Mouse (Mus musculus) stomach, adult 2 months (tissue): ENCODE measurements around the gene Gm13287. TPM values are rescaled to one million over a fixed set of nuclear protein-coding genes. Genes with fewer than 3 reads are reported as not detected.

Experiments
- polyA plus RNA-seq: library from polyadenylated mRNA; depleted of rRNA; stranded (reverse); fragments of >200 nt; gene quantifications from 2 replicates; pipeline ENCODE4 v1.2.3, GENCODE M21; 2012; rRNA removed

The Gm13287 gene
- not detected in 2 replicates for polyA plus RNA-seq

DNA sequence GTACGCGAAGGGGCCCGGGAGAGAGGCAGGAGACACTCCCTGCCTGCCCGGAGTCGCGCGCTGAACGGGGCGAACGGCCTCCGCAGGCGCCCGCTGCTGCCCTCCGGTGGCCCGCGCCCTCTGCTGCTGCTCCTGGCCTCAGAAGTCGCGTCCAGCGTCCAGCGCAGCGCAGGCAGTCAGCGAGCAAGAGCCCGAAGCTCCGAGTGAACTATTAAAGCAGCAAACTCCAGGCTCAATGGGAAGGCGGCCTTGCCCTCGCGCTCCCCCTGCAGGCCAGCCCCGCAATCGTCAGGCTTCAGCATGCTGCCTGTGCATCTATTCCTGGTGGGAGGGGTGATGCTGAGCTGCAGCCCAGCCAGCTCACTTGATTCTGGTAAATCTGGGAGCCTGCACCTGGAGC lies at the start of gene Gm13287:
TSS of gene Gm13287 (plus strand) at position 301 of the 400 bp plus-strand sequence.

DNA sequence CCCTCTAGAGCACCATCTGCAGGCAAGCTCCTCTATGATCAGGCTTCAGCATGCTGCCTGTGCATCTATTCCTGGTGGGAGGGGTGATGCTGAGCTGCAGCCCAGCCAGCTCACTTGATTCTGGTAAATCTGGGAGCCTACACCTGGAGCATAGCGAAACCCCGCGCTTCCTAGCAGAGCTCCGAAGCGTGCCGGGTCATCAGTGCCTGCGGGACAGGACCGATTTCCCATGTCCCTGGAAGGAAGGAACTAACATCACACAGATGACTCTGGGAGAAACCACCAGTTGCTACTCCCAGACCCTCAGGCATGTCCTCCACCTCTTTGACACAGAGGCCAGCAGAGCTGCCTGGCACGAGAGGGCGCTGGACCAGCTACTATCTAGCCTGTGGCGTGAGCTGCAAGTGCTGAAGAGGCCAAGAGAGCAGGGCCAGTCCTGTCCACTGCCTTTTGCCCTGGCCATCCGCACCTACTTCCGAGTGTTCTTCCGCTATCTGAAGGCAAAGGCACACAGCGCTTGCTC lies 48.2 kb upstream of the Gm13287 start, which contains the start of gene Gm13271:
TSS of gene Gm13271 (plus strand) at position 51 of the 523 bp plus-strand sequence.

GRCm38 (mm10) chr4:88759610-88760268 lies 43.3 kb upstream of the Gm13287 start, which contains the start of gene Gm13283:
Gm13283 (plus strand) TSS chr4:88760119.

DNA sequence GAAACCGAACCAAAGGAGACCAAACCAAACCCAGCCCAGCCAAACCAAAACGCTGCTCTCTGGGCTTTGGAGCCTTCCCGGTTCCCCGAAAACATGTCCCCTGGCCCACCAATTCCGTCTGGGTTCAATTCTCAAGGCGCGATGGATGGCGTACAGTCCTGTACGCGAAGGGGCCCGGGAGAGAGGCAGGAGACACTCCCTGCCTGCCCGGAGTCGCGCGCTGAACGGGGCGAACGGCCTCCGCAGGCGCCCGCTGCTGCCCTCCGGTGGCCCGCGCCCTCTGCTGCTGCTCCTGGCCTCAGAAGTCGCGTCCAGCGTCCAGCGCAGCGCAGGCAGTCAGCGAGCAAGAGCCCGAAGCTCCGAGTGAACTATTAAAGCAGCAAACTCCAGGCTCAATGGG lies 29.5 kb upstream of the Gm13287 start, which contains the start of gene Gm13290:
TSS of gene Gm13290 (plus strand) at position 301 of the 400 bp plus-strand sequence.

GRCm38 (mm10) chr4:88776622-88777021 lies 26.4 kb upstream of the Gm13287 start, which contains the start of gene Gm13289:
Gm13289 (plus strand) TSS chr4:88776922.

GRCm38 (mm10) chr4:88779550-88779949 lies 23.5 kb upstream of the Gm13287 start, which contains the start of gene Gm13272:
Gm13272 (plus strand) TSS chr4:88779850.

DNA sequence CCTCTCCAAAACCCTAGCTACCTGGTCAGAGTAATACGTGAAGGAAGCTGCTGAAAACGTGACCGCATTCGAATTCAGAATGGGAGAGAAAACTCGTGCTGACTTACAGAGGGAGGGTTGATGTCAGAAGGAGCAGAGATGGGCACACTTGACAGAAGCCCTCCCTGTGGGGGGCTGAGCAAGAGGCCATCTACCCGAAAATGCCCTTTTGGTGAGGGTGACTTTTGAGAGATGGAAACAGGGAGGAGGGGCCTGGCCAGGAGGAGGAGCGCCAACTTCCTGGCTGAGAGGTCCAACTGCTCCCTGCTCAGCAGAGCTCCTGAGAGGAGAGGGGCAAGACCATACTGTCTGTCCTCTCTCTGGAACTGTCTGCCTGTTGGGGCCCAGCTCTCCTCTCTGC lies 21.2 kb upstream of the Gm13287 start, which contains the start of gene Ifnz:
TSS of gene Ifnz (plus strand) at position 301 of the 400 bp plus-strand sequence.

GRCm38 (mm10) chr4:88785409-88785808 lies 17.6 kb upstream of the Gm13287 start, which contains the start of gene Gm13276:
Gm13276 (plus strand) TSS chr4:88785709.

GRCm38 (mm10) chr4:88788402-88788801 lies 14.7 kb upstream of the Gm13287 start, which contains the start of gene Gm13277:
Gm13277 (plus strand) TSS chr4:88788632.

GRCm38 (mm10) chr4:88791250-88791649 lies 11.8 kb upstream of the Gm13287 start, which contains the start of gene Gm13278:
Gm13278 (plus strand) TSS chr4:88791550.

DNA sequence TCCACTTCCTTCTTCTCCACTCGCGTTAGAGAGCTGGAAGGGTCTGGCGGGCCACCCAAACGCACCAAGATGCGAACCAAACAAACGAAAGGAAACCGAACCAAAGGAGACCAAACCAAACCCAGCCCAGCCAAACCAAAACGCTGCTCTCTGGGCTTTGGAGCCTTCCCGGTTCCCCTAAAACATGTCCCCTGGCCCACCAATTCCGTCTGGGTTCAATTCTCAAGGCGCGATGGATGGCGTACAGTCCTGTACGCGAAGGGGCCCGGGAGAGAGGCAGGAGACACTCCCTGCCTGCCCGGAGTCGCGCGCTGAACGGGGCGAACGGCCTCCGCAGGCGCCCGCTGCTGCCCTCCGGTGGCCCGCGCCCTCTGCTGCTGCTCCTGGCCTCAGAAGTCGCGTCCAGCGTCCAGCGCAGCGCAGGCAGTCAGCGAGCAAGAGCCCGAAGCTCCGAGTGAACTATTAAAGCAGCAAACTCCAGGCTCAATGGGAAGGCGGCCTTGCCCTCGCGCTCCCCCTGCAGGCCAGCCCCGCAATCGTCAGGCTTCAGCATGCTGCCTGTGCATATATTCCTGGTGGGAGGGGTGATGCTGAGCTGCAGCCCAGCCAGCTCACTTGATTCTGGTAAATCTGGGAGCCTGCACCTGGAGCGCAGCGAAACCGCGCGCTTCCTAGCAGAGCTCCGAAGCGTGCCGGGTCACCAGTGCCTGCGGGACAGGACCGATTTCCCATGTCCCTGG lies 8.9 kb upstream of the Gm13287 start, which contains the start of gene Gm13275:
TSS of gene Gm13275 (plus strand) at position 552 of the 740 bp plus-strand sequence.

DNA sequence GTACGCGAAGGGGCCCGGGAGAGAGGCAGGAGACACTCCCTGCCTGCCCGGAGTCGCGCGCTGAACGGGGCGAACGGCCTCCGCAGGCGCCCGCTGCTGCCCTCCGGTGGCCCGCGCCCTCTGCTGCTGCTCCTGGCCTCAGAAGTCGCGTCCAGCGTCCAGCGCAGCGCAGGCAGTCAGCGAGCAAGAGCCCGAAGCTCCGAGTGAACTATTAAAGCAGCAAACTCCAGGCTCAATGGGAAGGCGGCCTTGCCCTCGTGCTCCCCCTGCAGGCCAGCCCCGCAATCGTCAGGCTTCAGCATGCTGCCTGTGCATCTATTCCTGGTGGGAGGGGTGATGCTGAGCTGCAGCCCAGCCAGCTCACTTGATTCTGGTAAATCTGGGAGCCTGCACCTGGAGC lies 6.0 kb upstream of the Gm13287 start, which contains the start of gene Gm13279:
TSS of gene Gm13279 (plus strand) at position 301 of the 400 bp plus-strand sequence.

GRCm38 (mm10) chr4:88799365-88799764 lies 3.7 kb upstream of the Gm13287 start, which contains the start of gene Gm13285:
Gm13285 (plus strand) TSS chr4:88799665.

DNA sequence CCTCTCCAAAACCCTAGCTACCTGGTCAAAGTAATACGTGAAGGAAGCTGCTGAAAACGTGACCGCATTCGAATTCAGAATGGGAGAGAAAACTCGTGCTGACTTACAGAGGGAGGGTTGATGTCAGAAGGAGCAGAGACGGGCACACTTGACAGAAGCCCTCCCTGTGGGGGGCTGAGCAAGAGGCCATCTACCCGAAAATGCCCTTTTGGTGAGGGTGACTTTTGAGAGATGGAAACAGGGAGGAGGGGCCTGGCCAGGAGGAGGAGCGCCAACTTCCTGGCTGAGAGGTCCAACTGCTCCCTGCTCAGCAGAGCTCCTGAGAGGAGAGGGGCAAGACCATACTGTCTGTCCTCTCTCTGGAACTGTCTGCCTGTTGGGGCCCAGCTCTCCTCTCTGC lies 2.2 kb downstream of the Gm13287 start, which contains the start of gene Gm13288:
TSS of gene Gm13288 (plus strand) at position 301 of the 400 bp plus-strand sequence.

GRCm38 (mm10) chr4:88815928-88816327 lies 12.9 kb downstream of the Gm13287 start, which contains the start of gene Ifna7:
Ifna7 (plus strand) TSS chr4:88816228.

DNA sequence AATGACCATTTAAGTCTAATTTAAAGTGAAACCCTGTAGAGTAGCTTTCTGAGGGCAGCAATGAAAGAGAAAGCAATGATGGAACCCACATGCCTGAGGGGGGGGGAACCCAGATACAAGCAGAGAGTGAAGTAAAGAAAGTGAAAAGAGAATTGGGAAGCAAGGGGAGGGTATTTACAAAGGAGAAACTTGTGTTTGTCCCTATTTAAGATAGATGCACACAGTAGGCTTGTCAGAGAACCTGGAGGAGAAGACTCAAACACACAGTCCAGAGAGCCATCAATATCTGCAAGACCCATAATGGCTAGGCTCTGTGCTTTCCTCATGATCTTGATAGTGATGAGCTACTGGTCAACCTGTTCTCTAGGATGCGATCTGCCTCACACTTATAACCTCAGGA lies 16.6 kb downstream of the Gm13287 start, which contains the start of gene Ifna11:
TSS of gene Ifna11 (plus strand) at position 301 of the 400 bp plus-strand sequence.

DNA sequence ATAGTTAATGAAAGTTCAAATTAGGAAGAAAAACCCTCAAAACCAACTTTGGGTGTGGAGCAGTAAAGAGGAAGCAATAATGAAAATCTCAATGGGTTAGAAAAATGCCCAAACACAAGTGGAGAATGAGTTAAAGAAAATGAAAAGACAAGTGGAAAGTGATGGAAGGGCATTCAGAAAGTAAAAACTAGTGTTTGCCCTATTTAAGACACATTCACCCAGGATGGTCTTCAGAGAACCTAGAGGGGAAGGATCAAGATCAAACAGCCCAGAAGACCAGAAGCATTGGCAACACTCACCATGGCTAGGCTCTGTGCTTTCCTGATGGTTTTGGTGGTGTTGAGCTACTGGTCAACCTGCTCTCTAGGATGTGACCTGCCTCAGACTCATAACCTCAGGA lies 24.1 kb downstream of the Gm13287 start, which contains the start of gene Ifna6:
TSS of gene Ifna6 (plus strand) at position 301 of the 400 bp plus-strand sequence.

GRCm38 (mm10) chr4:88835225-88835624 lies 32.2 kb downstream of the Gm13287 start, which contains the start of gene Ifna5:
Ifna5 (plus strand) TSS chr4:88835525.

GRCm38 (mm10) chr4:88841438-88841911 lies 38.4 kb downstream of the Gm13287 start, which contains the start of gene Ifna4:
Ifna4 (plus strand) TSS chr4:88841861.

GRCm38 (mm10) chr4:88849698-88850097 lies 46.6 kb downstream of the Gm13287 start, which contains the start of gene Ifna1:
Ifna1 (plus strand) TSS chr4:88850087.

